Mouse (Mus musculus) MEL-GATA-1-ER (cell line): ENCODE results near the gene Abat.
A peak's percentile ranks its signal among the peaks of the same experiment; 100 is the strongest.

Experiments
- DNase-seq: peaks from one replicate; pipeline ENCODE4 v3.0.0-alpha.2; 2012; ENCODE audit warnings: low read depth; ENCODE audit errors: extremely low read depth

Gene Abat

DNA sequence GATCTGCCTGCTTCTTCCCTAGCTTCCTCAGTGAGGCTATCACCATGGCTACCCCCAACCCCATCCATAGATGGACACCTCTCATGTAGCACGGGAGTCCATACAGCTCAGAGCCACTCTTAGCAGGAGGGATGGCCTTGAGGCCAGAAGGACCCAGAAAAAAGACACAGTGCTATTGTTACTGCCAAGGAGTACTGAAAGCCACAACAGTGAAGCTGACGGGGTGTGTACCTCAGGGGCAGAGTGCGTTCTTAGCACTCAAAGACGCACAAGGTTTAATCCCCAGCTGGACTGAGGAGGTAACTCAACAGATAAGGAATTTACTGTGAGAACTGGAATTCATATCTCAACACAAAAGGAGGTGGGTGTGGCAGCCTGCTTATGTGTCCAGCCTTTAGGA, 59.8 kb downstream of the Abat start:
- no peak for DNase-seq

DNA sequence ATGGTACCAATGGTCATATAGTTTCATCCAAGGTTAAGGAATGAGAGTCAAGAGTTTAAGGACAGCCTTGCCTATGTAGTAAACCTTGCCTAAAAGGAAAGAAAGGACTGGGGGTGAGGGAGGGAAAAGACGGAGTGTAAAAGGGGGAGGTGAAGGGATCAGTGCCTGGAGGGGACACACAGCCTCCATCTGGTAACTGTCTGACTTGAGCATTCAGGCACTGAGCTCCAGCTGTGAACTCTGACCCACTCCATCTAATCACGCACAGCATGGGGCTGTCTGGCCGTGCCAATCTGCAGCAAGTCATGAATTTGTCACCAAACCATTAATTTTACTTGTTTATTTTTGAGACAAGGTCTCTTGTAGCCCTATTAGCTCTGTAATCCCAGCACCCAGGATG, 60.5 kb downstream of the Abat start:
- no peak for DNase-seq

DNA sequence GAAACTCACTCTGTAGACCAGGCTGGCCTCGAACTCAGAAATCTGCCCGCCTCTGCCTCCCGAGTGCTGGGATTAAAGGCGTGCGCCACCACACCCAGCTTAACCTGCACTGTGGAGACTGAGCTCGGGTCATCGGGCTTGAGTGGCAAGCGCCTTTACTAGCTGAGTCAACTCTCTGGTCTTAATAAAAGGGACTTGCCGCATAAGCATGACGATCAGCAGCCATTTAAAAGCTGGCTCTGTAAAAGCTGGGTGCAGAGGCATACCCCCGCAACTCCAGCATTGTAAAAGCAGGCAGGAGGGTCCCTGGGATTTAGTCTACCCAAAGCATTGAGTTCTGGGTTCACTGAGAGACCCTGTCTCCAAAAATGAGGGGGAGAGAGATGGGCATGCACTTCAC, 61.1 kb downstream of the Abat start:
- no peak for DNase-seq

DNA sequence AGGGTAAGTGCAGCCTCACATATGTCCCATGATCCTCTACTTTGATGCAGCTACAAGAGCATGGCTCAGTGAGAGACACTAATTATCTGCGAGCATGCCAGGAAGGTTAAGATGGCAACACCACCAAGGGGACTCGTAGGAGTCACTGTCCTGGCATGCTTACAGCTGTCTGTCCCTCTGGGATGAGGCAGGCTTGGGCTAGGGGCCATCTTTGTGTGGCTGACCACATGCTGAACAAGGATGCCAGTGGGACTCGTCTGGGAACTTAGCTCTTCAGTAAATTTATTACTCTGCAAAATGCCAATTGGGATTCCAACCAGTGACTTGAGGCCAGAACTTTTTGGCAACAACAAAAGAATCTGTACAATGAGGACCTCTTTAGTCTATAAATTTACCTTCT, 62.9 kb downstream of the Abat start:
- DNase-seq: no peak

DNA sequence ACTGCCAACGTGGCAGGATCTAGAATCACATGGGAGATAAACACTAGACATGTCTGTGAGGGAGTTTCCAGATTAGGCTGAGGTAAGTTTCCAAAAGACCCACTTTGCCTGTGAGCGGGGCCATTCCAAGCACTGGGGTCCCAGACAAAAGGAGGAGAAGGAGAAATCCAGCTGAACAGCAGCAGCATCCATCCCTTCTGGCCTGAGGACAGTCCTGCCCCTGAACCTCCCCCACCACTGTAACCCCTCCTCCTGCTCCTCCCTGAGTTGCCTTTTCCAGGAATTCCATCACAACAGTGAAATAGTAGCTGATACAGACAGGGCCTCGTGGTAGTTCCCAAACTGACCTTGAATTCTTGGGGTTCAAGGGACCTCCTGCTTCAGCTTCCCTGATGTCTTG, 63.7 kb downstream of the Abat start:
- DNase-seq: no peak

GRCm38 (mm10) chr16:8578326-8578725, 65.1 kb downstream of the Abat start:
- no peak for DNase-seq

- DNase-seq: no peak
Measured at GRCm38 (mm10) chr16:8579546-8579945, 66.3 kb downstream of the Abat start.

DNA sequence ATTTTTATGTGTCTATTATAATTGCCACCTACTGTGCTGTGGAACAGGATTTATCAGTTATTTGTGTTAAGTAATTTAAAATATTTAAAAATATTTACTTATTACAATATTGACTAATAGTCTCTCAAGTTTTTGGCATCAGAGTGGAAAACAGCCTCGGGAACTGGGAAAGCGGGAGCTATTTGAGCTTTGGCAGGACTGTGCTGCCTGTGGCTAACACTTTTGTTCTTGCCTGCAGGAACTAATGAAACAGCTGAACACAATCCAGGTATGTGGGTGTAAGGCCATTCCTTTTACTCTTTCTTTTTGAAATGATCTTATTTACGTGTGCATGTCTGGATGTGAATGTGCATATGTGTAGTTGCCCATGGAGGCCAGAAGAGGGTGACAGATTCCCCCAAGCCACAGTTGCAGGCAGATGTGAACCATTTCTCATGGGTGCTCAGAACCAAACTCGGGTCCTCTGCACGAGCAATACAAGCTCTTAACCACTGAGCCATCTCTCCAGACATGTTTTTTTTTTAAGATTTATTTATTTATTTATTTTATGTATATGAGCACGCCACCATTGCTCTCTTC, 68.5 kb downstream of the Abat start:
- DNase-seq: no peak

- no peak for DNase-seq
Measured at GRCm38 (mm10) chr16:8582579-8583295, 69.5 kb downstream of the Abat start.

GRCm38 (mm10) chr16:8584248-8584647, 71.0 kb downstream of the Abat start:
- DNase-seq: no peak

- peak; percentile 44 for DNase-seq
Measured at GRCm38 (mm10) chr16:8585056-8585455, 71.8 kb downstream of the Abat start.

DNA sequence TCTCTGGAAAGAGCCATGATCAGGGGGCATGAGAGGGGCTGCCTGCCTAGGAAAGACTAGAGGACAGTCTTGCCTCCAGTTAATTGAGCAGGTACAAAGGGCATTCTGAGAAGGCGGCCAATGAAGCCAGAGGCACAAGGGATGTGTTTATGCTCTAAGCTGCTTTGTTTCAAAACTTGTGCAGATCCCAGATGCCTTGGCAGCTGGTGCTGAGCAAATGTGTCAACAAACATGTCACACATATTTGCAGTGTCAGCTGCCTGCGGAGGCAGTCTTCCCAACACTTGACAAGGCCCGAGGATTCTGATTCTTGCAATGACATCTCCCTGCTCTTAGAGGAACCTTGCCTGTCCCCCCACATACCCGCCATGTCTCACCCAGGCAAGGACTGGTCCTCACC, 82.2 kb downstream of the Abat start:
- no peak for DNase-seq

GRCm38 (mm10) chr16:8596336-8596735, 83.1 kb downstream of the Abat start:
- no peak for DNase-seq

- DNase-seq: no peak
Measured at GRCm38 (mm10) chr16:8597516-8597915, 84.3 kb downstream of the Abat start.

DNA sequence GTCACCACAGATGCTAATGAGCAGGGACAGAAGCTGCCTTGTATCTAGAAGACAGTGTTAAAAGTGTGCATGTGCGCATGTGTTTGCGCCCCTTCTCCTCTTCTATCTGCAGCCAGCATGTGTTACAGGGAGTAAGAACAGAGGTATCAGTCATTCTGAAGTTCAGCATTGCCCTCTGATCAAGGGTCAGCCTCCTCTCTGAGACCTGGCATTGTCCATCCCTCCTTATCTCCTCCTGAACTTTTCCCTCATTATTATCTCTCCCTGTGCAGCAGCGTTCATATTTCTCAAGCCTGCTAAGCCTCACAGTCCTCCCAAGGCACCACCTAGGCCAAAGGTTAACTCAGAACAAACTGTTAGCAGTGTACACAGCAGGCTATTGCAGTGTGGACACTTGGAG, 90.6 kb downstream of the Abat start:
- DNase-seq: no peak

DNA sequence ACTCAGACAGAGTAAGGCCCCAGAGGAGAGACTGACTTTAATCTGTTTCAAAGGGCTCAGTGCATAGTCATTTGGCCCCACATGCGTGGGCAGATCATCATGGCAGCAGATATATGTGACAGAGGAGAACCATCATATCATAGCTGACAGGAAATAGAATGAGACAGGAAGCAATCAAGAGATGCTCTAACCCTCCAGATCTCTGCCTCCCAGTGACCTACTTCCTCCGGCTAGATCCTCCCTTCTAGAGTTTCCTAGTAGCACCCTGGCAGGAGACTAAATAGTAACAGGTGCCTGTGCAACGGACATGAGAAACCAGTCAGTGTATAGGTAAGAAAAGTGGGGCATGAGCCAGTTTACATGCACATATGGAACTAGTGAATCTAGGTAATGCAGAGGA, 97.2 kb downstream of the Abat start:
- DNase-seq: no peak

DNA sequence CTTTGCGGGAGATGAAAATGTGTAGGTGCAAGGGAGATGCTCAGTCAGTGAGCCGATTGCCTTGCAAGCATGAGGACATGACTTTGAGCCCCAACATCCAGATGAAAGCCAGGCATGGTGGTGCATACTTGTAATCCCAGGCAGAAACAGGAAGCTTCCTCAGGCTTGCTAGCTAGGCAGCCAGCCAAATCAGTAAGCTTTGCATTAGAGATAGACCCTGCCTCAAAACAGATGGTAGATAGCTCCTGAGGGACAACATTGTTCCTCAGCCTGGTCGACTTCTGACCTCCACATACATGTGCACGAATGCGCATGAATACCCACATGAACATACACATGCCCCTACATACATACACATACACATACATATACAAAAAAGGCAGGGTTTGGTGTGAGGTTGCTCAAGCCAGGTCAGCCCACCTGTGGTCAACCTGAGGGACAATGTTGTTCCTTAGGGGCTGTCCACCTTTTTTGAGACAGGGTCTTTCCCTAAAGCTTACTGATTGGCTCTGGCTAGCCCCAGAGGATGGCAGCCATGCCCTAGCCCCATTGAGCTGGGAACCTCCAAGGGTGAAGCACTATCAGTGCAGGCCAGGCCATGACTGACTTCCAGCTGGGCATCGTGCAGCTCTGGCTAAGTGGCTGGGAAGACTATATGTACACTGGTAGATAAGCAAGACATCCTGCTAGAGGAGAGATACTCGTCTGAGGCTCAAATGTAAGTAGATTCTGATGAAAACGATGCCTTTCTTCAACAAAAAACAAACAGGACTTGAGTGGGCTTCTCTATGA, 99.2 kb downstream of the Abat start:
- peak; percentile 87 for DNase-seq

DNA sequence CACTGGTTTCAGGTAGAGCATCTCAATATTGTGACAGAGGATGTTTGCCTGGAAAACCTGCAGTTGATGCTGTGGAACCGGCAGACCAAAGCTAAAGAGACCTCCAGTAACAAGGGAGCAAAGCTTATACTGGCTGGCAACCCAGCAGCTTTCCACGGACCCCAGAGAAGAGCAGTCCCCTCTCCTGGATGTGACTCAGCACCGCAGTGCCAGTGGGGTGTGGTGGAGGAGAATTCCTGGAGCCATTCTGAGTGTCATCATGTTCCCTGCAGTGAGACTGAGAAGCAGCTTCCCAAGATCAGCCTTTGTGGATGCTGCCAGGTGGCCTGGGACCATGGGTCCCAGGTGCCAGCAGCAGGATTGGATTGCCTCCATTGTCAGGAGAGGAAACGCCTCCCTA, 99.8 kb downstream of the Abat start:
- no peak for DNase-seq

DNA sequence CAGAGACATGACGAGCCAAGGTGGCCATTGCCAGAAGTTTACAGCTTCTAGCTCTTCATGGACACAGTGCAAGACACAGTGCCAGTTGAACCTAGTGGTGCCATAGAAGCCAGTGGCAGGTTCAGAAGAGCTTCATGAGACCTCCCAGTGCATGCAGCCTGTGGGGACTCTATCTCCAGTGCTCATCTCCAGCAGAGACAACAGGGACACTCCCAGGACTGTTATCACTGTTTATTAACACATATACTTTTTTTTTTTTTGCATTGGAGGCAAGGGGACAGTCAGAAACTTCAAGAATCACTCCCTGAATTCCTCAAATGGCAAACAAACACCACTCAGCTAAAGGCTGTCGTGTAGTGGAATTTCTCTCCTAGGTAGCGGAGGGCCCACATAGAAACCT, 100.2 kb downstream of the Abat start:
- no peak for DNase-seq

DNA sequence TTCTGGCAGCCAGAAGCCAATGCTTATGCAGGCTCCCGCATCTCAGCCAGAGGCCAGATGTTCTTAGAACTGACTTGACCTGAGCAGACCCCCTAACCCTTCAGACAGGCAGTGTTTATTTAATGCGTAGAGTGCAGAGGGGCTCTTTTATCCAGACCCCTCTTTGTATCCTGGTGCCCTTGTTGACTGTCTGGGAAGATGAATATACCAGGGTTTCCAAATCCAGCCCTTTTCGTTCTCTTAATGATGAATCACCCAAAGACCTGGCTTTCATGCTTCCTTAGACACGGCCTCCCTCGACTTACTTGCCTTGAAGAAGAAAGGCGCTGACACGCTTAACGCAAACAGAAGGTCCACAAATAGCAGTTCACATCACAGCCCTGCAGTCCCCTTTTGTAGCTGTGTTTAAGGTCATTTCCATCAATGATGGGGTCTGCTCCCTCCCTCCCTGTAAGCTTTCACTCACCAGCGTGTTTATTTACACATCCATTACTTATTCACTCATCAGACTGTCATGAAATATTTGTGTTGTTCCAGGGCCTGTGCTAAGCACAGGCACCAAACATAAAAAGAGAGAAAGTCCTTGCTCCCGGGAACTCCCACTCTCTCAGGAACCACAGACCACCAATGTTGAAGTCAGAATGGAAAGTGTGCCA, 106.6 kb downstream of the Abat start:
- DNase-seq: no peak

GRCm38 (mm10) chr16:8620315-8621115, 107.3 kb downstream of the Abat start:
- no peak for DNase-seq
